Mouse (Mus musculus) 416B (cell line): Measurements from ENCODE around the gene Ube2z.

Experiments used
- DNase-seq: peaks from one replicate; pipeline ENCODE4 v3.0.0; 2011; ENCODE audit warnings: low read depth

The Ube2z gene

DNA sequence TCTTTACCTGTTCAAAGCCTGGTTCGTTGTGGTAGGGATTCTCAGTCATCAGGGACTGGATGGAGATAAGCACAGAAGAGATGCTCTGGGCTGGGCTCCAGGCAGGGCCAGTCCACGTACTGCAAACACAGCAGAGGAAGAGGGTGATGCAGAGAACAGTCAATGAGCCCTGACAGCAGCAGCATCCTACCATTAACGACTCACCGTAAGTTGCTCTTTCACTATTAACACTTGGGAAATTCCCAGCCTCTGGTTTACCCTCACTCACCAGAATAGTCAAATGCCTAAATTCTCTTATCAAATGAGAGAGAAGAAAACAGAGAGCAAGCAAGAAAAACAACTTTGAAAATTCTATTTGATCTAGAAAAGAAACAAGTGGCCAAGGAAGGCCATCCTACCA, 6.9 kb downstream of the Ube2z start:
- DNase-seq = no peak

DNA sequence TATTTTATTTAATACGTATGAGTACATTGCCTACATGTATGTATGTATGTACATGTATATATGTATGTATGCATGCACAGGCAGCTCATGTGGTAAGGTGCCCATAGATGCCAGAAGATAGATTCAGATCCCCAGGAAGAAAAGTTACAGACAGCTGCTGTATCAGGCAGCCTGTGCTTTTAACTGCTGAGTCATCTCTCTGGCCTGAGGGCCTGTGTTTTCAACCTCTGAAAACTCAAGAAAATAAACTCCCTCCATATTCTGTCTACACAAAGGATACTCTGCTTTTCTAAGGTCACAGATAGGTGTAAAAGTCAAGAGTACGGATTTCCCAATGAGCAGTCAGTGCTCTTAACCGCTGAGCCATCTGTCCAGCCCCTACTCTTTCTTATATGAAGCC, 14.3 kb downstream of the Ube2z start:
- no peak for DNase-seq

DNA sequence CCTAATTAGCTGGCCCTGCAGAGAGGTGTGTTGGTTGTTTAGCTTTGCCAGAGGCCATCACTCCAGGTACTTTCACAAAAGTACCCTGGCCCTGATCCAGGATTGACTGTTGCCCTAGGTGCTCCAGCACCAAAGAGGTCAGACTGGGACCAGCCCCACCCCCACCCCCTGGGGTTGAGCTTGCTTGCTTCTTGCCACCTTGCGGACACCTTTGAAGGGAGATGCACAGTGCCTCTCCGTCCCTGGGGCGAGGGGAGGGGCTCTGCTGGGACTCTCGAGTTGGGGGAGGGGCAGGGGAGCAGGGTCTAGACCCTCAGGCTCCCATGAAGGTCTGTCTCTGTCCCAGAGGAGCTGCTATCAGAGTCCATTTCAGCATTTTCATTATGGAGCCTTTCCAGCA, 15.2 kb downstream of the Ube2z start:
- DNase-seq = no peak

DNA sequence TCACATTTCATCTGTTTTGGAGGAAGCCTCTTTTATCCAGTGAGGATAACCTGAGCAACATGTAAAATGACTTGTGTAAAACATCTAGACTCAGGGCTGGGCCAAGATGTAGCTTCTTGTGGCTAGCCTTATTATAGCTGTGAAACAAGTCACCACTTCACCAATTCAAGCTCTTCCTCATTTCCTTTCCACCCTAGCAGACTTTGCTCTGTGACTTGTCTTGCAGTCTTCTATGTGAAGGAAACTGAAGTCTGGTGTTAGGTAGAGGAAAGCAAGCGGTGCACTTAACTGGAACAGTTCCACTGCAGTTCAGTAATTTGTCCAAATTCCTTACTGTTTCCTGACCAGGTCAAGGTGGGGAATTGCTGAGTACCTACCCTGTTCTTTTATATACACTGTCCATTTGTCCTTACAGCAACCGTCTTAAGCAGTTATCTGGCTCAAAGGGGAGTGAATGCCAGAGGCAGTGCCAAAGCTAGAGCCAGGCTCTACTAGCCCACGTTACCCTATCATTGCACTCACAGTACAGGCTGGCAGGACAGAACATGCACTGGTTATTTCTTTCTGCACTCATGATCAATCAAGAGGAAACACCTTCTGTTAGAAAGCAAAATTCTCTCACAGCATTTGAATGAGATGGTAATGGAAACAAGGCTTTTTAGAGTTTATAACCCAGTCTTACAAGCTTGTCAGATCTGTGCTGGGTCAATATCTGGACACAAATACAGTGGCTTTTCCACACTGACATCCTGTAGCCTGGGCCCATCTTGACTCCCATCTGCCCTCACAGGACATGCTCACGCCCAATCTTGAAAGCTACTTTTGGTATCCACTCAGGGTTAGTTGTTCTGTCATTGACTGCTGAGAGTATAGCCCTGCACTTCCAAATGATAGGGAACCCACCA, 17.5 kb downstream of the Ube2z start:
- DNase-seq = peak; percentile 20

DNA sequence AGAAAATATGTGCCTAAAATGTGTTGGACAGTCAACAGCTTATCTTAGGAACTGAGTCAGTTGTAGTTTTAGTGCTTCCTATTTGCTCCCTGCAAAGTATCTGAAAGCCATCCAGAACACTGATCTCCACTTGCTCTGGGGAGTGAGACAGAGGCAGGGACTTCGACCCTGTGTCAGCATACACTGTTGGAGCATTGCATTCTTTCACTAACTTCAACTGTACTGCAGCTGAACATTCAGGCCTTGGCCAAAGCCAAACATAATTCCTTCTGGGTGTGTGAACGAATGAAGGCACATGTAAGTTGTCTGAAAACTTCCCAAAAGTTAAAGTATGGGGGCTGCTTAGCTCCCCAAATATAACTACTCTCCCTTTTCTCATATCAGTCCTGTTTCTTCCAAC, 18.4 kb downstream of the Ube2z start:
- no peak for DNase-seq

DNA sequence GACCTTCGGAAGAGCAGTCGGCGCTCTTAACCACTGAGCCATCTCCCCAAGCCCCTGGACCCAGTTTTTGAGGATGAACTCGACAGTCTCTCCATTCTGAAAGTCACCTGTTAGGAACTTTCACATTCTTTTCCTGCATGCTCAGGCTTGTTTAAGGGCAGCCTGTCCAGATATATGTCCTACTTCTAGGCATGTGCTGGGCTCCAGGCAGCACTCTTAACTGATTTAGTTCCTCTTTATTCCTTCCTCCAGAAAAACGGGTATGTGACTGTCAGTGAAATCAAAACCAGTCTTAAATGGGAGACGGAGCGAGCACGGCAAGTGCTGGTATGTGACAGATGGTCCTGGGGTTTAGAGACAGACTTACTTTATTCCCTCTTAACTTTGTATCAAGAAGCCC, 19.2 kb downstream of the Ube2z start:
- DNase-seq = no peak

DNA sequence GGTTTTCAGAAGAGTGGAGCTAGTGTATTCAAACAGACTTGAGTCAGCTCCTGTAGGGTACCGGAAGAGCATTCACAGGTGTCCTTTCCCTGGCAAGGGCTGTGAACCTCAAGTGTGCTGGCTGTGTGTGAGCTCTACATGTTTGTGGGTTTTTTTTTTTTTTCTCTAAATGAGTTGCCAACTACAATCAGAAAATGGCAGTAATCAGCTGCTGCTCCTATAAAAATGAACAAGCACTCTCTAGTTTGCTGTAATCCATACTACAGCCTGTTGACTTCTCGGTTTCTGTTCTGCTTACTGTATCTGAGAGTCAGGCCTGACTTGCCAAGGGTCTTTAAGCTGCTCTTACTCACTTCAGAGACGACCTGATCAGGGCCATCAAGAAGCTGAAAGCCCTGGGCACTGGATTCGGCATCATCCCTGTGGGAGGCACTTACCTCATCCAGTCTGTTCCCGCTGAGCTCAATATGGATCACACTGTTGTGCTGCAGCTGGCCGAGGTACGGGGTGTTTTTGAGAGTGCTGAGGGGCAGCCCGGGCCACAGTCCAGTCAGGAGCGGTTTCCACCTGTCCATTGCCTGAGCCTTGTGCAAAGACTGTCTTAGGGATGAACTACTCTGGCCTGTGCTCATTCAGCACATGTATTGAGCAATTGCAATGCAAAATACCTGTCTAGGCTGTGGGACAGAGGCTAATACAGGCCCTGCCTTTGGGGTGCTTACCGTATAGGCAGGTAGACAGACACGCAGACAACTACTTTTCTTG, 20.2 kb downstream of the Ube2z start:
- DNase-seq = no peak

DNA sequence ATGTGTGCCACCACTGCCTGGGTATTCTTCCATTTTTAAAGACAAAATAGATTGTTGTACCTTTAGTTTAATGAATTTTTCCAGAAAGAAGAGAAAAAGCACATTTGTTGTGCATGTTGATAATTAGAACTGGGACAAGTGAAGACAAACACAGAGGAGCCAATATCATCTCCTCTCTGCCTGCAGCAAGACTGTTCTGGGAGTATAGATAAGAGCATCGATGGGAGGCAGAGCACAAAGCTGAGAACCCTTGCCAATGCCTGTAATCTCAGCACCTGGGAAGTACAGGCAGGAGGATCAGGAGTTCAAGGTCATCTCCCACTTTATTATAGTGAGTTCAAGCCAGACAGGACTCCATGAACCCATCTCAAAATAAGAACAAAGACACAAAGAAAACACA, 26.6 kb downstream of the Ube2z start:
- DNase-seq = no peak

DNA sequence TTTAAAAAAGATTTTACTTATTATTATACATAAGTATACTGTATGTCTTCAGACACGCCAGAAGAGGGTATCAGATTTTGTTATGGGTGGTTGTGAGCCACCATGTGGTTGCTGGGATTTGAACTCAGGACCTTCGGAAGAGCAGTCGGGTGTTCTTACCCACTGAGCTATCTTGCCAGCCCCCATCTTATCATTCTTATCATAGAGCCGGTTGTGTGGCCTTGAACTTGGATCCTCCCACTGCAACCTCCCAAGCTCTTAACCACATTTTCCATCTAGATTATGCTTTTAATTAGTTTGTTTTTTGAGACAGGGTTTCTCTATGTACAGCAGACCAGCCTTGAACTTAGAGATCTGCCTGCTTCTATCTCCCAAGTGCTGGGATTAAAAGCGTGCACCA, 27.7 kb downstream of the Ube2z start:
- no peak for DNase-seq

DNA sequence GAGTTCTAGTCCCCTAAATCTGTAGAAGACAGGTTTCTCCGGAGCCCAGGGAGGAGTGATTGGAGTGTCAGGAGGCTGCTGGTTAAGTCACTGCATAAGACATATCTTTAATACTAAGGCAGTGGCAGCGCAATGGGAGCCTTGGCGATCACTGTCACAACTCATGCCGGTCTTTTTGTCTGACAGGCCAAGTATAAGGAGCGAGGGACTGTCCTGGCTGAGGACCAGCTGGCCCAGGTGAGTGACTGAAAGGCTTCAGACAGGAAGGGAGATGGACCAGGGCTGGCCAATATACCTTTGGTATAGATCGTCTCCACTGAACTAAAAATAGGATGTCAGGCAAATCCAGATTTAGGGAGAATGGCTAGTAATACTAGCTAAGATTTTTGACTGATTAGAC, 30.1 kb downstream of the Ube2z start:
- DNase-seq = no peak

DNA sequence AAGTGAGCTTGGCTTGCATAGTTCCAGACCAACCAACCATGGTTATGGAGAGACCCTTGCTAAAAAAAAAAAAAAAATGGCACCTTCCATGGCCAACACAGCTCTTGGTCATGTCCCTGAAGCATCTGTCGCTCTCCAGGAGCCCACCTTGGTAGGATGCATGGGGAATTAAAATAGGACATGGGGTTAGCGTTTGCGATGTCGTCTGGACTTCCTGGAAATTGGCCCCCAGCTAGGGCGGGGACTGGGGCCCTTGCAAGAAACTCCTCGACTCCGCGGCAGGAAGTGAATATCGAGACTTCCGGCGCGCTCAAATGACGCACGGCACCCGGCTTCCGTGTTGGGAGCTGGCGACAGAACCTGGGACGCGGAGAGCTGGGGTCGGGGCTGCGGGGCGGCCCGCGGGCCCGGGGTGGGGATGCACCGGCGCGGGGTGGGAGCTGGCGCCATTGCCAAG, 30.6 kb downstream of the Ube2z start, which contains the start of gene Snf8:
Snf8 (plus strand) TSS at position 290 of the 457 bp plus-strand sequence.
- peak; percentile 96 for DNase-seq

DNA sequence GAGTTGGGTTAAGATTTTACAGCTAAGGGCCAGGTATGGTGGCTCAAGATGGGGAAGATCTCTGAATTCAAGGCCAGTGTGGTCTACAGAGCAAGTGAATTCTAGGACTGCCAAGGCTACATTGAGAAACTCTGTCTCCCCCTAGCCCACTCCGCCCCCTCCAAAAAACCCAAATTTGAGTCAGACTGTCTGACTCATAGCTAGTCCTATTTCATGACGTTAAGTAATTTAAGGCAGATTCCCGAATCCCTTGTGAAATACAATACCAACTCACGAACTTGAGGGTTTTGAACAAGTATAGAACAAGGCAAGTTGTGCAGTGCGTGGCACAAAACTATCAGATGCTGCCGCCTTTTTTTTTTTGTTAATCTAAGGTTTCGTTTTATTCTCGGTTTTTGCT, 31.1 kb downstream of the Ube2z start:
- DNase-seq = peak; percentile 79

DNA sequence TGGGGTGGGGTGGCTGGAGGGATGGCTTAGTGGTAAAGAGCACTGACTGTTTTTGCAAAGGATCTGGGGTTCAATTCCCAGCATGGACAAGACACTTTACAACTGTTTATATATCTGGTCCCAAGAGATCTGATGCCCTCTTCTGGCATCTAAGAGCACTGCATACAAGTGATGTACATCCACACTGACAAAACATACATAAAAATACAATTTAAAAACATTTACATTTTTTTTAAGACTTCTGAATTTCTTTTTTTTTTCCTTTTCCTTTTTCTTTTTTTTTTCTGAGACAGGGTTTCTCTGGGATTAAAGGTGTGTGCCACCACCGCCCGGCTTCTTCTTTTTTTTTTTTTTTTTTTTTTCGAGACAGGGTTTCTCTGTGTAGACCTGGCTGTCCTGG, 31.9 kb downstream of the Ube2z start:
- DNase-seq = peak; percentile 73

DNA sequence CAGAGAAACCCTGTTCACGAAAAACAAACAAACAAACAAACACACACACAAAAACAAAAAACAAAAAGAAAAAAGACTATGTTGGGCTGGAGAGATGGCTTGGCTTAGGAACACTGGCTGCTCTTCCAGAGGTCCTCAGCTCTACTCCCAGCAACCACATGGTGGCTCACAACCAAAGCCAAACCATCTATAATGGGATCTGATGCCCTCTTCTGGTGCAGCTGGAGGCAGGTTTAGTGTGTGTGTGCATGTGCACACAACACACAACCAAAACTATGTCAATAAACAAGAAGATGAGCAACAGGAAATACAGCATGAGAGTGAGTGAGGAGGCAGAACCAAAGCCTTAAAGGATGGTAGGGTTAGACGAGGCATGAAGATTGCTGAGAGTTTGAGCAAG, 33.5 kb downstream of the Ube2z start:
- DNase-seq = peak; percentile 42

DNA sequence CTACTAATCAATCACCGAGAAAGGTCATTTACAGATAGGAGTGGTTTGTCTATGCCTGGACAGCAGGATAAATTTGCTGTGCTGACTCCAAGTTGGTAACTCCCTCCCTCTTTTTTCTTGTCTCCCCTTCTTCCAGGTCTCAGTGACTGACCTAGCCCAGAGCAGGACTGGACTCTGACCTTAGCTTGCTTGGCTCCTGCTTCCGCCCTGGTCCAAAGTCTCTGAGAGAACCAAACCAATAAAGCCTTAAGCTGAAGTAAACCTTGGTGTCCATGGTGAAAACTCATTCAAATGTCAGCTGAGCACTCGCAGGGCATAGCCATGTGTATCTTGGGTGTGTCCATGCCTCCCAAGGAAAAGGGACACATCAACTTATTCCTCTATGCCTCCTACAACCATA, 34.6 kb downstream of the Ube2z start:
- DNase-seq = no peak

DNA sequence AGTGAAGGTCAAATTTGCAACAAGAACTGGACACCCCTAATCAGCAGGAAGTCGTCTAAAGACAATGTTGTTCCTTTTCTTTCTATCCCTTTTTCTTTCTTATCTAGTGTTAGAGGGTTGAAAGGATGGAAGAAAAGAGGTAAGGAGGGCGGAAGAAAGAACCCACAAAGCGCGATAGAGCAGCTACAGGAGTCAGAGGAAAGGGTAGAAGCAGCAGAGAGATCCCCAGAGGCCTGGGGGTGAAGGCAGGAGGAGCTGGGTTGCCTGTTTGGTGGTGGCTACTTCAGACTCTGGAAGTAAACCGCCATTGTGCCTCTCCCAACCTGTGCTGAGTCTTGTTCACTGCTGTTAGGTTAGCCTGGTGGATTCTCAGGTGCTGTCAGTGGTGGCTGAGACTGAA, 37.1 kb downstream of the Ube2z start:
- no peak for DNase-seq

DNA sequence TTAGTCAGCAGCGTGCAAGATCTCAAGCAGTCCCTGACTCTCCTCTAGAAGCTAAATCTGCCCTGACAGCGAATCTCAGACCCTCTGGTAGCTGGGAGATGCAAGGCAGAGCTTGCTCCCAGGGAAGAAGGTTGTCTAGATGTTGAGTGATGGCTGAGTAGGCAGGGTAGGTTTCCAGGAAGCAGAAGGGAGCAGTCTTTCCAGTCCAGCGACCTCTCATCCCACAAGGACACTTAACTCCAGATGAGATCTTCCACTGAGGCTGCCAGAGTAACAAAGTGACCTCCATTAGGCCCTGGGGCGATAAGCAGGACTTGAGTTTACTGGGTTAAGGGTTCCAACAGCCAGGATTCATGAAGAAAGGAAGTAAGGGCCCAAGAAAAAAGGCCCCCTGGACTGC, 44.6 kb downstream of the Ube2z start:
- no peak for DNase-seq

DNA sequence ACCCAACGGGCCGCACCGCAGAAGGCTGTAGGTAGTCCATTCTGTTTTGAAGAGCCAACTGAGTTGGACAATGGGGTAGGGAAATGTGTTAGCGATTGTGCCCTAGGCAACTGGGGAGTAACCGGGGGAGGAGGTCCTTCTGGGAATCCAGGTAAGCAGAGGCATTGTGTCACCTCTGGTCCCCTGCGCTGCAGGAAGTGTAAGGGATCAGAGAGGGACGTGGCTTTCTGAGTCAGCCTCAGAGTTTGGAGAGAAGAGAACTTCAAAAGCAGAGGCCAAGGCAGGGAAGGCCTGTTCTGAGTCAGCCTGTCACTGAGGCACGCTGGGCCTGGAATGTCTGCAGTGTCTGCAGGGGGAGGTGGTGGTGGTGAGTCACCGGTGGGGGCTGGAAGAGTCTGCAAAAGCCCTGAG, 47.2 kb downstream of the Ube2z start:
- DNase-seq = peak; percentile 75

DNA sequence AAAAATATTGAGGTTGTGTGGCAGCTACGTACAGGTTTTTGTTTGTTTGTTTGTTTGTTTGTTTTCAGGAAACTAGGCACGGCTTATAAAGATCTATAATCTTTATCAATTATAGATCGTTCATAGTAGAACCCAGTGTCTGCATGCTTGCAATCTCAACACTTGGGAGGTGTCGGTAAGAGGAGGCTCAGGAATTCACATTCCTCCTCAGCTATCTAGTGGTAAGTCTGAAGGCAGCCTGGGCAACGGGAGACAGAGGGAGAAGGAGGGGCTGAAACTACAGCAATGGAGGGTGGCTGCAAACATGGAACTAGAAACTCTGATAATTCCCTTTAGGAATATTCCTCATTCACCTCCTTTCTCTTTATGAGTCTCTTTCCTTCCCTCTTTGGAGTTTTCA, 49.8 kb downstream of the Ube2z start:
- no peak for DNase-seq

DNA sequence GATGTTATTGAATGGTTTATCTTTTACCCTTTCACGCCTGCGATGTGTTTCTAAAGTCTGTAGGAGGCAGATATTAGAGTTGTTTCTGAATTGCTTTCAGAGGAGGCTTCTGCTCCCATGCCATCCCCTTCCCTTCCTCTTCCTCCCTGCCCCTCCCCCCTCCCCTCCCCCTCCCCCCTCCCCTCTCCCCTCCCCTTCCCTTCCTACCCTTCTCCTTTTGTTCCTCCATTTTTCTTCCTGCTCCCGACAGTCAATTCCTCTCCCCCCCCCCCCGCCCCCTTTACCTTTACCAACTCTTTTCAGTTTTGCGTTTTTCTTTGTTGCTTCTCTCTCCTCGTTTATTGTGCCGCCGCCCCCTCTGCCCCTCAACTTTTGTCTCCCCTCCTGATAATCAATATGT, 53.2 kb downstream of the Ube2z start:
- DNase-seq = no peak

DNA sequence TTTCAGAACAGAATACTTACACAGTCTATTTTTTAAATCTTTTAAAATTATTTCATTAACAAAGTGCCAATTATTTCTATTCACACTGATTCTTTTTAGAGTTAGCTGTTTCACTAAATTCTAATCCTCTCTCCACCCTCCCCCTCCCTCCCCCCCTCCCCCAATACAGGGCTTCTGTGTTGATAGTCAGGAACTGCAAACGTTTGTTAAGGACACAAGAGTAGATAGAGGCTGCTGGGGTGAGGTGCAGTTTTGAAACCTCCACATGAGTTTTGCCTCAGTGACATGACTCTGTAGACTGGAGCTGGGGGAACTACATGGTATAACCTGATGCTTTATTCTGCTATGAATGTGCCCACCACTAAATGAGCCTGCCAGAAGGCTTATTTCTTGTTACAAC, 56.4 kb downstream of the Ube2z start:
- no peak for DNase-seq

DNA sequence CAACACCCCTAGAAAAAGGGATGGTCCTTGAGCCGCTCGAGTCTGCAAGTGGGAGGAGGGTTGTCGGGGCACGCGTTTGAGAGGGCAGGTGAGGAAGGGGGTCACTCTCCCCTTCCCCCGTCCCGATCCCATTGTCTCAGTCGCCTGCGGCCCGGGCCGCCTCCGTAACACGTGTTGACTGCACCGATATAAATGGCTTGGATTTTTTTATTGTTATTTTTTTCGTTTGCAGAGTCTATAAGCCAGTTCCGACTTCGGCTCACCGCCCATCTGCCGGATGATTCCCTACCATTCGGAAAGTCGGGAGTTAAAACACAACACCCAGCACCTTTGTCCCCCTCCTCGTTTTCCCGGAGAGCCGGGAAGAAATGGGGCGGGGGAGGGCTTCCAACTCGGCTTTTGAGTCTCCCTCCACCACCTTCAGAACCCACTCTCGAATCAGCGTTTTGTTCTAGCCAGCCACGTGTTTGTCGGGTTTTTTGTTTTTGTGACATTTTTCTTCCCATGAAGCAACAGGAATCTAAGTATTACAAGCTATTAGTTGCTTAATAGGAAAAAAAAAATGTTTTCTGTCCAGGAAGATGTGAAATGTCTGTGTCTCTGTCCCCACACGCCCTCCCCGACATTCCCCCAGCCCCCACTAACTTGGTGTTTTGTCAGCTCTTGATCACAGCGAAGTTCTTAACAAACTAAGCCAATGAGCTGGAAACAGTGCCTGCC, 57.5 kb downstream of the Ube2z start:
- DNase-seq = no peak
